Mouse (Mus musculus) spleen, postnatal 10 days (tissue): ENCODE results near the gene Dpysl4.

Experiments
- DNase-seq, 2 experiments: peaks; one replicate each; pipeline ENCODE4 v3.0.0; 2021 to 2022; ENCODE audit warnings: low spot score in 2 of 2

Dpysl4 gene

DNA sequence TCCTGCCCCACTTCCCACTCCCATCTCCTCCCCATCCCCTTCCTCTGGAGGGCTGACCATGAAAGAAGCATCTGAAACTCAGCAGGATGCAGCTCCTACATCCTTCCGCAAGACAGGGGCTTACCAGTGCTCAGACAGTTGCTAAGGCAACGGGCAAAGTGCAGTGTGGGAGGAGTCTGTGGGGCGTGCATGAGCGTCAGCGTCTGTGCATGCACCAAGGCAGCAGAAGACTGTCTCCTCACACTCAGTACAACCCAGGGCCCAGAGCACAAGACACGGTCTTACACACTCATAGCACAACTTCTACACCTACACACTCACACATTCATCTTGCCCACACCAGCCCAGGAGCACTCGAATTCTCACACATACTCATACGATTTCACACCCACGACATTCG is 65.3 kb downstream of the Dpysl4 start:
- no peak for DNase-seq
